Mouse (Mus musculus) spleen, postnatal 14 days (tissue): ENCODE measurements around the gene Mavs.
"Not testable (repeated sequence)": the region's sequence is repeated elsewhere in the genome, so short reads cannot be mapped to it uniquely, and the experiment has no call there.

Source experiments
- DNase-seq, 2 experiments: peaks; one replicate each; pipeline ENCODE4 v3.0.0; 2021 to 2022; ENCODE audit warnings: low spot score in 2 of 2

Mavs gene

DNA sequence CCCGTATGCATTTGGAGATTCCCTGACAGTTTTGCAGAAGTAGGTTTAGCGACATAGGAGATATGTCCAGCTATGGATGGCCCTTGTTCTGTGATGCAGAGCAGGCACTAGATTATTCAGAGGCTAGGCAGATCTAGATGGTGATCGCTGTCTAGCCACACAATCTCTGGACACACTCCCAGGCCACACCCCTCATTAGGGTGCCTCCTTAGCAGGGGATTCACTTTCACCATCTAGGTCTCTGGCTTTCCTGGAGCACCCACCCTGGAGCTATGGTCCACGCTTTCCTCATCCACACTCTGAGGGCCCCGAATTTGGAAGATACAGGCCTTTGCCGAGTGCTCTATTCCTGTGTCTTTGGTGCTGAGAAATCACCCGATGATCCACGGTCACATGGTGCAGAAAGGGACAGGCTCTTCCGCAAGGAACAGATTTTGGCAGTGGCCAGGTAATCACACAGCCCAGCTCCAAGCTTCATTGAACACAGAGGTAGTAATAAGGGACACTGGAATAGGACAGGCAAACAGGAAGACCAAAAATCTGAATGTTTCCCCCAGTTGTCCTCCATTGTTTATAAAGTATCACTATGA is 22.7 kb upstream of the Mavs start:
- no peak for DNase-seq

DNA sequence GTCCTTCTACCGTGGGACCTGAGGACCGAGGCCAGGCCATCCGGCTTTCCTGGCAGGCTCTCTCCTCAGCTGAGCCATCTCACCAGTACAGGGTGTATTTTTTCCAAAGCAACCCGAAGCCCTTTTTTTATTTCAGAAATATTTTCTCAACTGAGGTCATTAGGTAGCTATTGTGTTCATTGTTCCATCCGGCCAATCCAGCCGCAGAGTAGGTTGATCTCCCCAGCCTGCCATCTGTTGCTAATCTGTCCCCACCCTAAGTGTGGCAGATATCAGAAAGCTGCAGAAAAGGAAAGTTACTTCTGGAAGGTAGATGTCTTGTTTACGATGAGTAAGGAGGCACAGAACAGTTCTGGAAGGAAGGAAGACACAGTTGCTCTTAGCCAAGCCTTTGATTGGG is 20.1 kb upstream of the Mavs start:
- DNase-seq = no peak

DNA sequence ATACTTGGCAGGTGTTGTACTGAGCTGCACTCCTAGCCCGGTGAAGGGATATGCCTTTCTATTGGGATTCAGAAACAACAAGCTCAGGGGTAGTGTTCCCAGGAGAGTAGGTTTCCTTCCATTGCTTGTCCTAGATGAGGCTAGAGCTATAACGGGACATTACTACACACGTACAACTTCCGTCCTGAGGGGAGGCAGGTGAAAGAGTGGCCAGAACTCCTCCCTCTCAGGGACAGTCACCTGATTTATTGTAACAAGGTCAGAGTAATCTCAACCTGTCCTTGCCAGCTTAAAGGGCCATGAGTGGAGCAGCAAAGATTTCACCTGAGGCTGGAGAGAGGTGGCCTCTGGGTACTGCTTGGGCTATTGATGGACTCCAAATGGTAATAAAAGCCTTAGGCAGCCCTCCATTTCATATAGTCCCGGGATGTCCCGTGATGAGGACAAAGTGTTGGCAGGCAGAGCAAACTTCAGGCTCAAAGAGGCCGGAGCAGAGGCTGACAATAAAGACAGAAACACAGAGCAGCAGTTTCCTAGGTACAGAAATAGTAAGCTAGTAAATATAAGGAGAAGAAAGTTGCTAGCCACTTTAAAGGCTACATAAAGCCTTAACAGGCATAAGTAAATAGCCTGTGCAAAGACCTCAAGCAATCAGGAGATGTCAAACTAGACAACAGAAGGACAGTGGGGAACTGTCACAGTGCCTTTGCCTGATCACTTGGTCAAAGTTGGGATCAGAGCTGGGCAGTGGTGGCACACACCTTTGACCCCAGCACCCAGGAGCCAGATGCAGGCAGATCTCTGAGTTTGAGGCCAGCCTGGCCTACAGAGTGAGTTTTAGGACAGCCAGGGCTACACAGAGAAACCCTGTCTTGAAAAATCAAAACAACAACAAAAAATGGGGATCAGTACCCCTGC is 17.7 kb upstream of the Mavs start:
- no peak for DNase-seq

DNA sequence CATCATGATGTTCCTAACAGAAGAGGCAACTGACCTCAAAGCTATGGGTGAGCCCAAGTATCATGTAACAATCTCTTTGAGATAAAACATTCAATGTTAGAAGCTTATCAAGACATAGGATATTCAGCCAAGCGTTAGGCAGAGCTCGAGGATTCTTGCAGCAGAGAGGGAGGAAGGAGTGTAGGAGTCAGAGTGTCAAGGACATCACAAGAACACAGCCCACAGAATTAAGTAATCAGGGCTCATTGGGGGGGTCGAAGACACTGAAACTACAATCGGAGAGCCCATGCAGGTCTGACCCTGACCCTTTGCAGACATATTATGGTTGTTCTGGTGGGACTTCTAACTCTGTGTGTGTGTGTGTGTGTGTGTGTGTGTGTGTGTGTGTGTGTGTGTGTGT is 13.8 kb upstream of the Mavs start:
- DNase-seq = no peak

DNA sequence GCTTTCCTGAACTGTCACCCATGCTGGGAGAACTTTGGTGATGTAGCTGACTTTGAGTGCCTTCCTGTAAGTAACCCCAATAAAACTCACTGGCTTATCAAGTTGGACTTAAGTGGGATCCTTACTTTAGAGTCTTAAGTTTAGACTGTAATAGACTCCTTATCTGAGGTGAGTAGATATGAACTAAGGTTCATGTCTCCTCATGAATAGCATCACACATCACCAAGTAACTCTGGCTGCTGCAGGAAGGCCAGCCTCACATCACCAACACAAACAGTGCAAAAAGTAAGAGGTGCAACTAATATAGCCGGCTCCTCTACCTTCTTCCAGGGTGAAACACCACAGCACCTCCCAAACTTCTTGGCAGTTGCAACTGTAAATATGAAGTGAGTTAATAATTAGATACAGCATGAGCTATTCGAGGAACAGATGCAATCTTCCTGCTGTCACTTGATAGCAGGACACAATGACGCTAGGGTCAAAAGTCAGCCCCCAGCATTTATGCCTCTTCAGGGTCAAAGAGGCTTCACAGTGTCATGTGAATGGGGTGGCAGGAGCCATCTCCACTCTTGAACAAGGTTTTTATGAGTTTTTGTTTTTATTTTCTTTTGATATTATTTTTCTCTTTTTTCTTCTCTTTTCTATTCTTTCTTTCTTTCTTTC is 11.9 kb upstream of the Mavs start:
- DNase-seq = no peak

DNA sequence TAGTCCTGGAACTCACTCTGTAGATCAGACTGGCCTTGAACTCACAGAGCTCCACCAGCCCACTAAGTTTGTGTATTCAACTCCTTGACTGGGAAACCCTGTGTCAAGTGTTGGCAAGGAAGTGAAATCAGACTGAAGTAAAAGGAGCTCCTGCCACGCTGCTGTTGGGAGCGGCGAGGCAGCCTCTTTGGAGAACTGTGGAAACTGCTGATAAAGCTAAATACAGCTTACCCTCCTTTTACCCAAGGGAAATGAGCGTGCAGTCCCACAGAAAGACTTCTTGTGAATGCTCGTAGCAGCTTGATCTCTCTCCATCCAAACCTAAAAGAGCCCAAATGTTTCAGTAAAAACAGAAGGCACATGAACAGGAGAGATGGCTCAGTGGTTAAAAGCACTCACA is 11.3 kb upstream of the Mavs start:
- no peak for DNase-seq

- no peak for DNase-seq
Observed at GRCm38 (mm10) chr2:131223569-131223968, 10.3 kb upstream of the Mavs start.

GRCm38 (mm10) chr2:131225178-131225577 is 8.7 kb upstream of the Mavs start:
- DNase-seq = no peak

DNA sequence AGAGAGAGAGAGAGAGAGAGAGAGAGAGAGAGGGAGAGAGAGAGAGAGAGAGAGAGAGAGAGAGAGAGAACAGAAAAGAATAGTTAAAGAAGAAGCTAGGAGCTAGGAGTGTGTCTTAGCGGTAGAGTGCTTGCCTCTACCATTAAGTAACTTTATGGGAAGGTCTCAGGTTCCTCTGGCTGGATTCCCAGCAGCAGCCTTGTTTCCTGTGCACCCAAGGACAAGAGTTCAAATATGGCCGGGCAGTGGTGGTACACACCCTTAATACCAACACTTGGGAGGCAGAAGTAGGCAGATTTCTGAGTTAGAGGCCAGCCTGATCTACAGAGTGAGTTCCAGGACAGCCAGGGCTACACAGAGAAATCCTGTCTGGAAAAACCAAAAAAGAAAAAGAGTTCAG is 7.2 kb upstream of the Mavs start:
- not testable (repeated sequence) for DNase-seq

- DNase-seq = no peak
Observed at GRCm38 (mm10) chr2:131227243-131227642, 6.6 kb upstream of the Mavs start.

- peak in 1 of 2 experiments; percentile 13 for DNase-seq
Observed at GRCm38 (mm10) chr2:131232558-131232957, 1.3 kb upstream of the Mavs start.

- no peak for DNase-seq
Observed at GRCm38 (mm10) chr2:131234127-131234650, 326 bp downstream of the Mavs start.

- DNase-seq = no peak
Observed at GRCm38 (mm10) chr2:131234970-131235635, 1.2 kb downstream of the Mavs start.

- DNase-seq = no peak
Observed at GRCm38 (mm10) chr2:131242180-131242579, 8.3 kb downstream of the Mavs start.

- no peak for DNase-seq
Observed at GRCm38 (mm10) chr2:131242929-131243328, 9.1 kb downstream of the Mavs start.

GRCm38 (mm10) chr2:131253681-131254328 is 19.9 kb downstream of the Mavs start:
- DNase-seq = peak; percentile 44 to 65

GRCm38 (mm10) chr2:131254329-131254713 is 20.5 kb downstream of the Mavs start:
- no peak for DNase-seq

GRCm38 (mm10) chr2:131255738-131256137 is 21.9 kb downstream of the Mavs start:
- DNase-seq = no peak

DNA sequence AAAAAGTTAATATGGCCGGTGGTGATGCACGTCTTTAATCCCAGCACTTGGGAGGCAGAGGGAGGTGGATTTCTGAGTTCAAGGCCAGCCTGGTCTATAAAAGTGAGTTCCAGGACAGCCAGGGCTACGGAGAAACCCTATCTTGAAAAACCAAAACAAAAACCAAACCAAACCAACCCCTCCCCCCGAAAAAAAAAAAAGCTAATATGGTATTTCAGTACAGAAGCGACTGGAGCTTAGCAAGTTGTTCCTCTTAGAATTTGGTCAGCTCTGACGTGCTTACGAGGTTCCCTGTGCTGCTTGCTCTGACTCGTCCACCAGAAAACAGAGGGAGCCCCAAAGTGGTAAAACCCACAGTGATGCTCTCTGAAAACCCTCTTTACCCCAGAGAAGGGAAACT is 24.8 kb downstream of the Mavs start:
- DNase-seq = no peak

DNA sequence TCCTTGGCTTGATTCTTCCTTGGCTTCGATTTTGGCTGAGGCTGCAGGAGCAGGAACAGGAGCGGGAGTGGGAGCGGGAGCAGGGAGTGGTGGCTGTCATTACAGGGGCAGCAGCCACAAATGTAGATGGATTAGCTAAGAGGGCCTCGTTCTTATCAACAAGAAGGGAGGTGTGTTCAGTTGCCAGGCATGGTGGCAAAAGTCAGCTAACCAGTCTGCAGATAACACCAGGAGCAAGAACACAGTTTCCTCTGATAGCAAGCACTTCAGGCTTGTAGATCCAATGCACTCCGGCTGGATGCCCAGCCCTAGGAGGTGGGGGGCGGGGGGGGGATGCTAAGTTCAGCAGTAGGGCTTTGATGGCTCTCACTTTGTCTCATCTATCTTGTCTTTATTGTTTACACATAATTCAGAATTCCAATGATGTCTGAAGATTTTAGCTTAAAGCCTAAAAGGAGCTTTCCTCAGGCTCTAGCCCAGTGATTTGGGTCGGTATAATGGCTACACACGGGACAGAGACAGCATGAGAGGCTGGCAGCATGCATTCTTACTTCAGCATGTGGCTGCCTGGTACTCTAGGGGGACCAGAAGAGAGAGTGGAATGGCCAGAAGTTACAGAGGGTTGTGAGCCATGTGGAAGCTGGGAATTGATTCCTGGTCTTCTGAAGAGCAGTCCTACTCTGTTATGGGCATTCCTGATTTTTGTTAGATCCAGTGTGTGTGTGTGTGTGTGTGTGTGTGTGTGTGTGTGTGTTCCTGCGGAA is 26.9 kb downstream of the Mavs start:
- no peak for DNase-seq
